Mouse (Mus musculus): ENCODE data around the gene Eif3i. TPM values are rescaled to one million over a fixed set of nuclear protein-coding genes. Genes with fewer than 3 reads are reported as not detected.

Eif3i gene
- total RNA-seq (2021): 100 to 1,000 TPM; 132 to 136 TPM
- long read RNA-seq, experiment 1, transcript Eif3i-201 (11 exons, 1,123 nt): major isoform, 60 of 87 reads
- long read RNA-seq, experiment 1, partial matches to known transcripts: 24 of 87 reads
- long read RNA-seq, experiment 1, other reads (novel, unspliced or antisense): 3 of 87 reads
- long read RNA-seq, experiment 2, transcript Eif3i-201 (11 exons, 1,123 nt): major isoform, 48 of 71 reads
- long read RNA-seq, experiment 2, partial matches to known transcripts: 19 of 71 reads
- long read RNA-seq, experiment 2, other reads (novel, unspliced or antisense): 4 of 71 reads

- DNase-seq (ENCODE audit: low spot score): peak; percentile 81
Measured at GRCm38 (mm10) chr4:129600233-129601158, at the start of gene Eif3i, which contains the start of gene Tmem234. Gene Eif3i, minus strand, starts transcription at chr4:129600648. Gene Tmem234, plus strand, starts transcription at chr4:129600668.

DNA sequence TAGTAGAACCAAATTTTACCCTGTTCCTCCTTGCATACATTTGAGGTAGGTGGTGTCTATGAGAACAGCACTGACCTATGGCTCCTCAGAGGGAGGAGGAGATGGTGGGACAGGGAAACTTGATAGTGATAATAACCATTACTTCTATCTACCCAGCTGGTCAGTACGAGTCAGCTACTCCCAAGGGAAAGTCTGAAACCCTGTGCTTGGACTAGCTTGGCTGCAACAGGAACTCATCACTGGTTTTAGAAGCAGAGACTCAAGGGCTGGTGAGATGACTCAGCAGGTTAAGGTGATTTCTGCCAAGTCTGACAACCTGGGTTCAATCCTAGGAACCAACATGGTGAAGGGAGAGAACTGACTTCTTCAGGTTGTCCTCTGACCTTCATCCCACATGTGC is 48.2 kb upstream of the Eif3i start:
- no peak for DNase-seq (ENCODE audit: low spot score)

- DNase-seq (ENCODE audit: low spot score): no peak
Measured at GRCm38 (mm10) chr4:129645204-129645603, 44.8 kb upstream of the Eif3i start.

- DNase-seq (ENCODE audit: low spot score): peak; percentile 13
Measured at GRCm38 (mm10) chr4:129641756-129642155, 41.3 kb upstream of the Eif3i start.

GRCm38 (mm10) chr4:129640638-129641467 is 40.4 kb upstream of the Eif3i start, which contains the start of gene Txlna:
Gene Txlna, minus strand, starts transcription at chr4:129641065.
- DNase-seq (ENCODE audit: low spot score): peak; percentile 97

DNA sequence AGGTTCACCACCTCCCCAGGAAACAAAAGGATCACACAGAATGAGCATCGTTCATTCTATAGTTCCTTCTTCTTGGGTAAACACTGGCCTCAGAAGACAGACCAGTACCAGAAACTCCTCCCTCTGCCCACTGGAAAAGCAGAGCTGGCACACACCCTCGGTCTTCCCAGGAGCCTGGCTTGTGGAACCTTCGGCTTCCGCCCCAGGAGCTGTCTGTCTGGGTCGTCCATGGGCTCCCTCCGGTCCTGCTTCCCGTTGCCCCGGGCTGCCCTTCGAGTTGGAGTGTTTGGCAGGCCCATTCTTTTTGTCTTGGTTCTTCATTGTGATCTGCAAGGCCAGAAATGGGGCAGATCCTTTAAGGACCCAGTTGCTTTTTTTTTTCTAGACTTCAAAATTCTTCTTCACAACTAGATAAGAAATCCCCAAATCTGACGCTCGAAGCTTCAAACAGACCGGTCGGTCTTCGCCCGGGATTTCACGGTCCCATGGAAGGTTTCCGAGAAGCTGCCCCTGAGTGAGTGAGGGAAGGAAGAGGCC is 39.7 kb upstream of the Eif3i start:
- DNase-seq (ENCODE audit: low spot score): peak; percentile 14

- no peak for DNase-seq (ENCODE audit: low spot score)
Measured at GRCm38 (mm10) chr4:129639221-129639620, 38.8 kb upstream of the Eif3i start.

DNA sequence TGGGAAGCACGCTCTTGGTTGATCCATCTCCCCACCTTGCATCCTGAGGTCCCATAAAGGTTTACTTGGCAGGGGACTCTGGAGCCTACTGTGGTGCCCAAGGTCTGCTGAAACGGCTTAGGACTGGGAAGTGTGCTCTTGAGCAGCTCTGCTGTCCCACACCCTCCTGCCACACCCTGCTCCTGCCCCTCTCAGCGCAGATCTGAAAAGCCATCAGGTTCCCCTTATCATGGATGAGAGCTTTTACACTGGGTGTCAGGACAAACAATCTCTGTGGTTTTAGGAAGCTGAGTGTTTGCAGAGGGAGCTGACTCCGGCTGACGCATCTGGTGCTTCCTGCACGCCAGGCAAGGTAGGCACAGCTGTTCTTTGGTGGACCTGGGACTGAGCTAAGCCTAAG is 33.4 kb upstream of the Eif3i start:
- DNase-seq (ENCODE audit: low spot score): no peak

DNA sequence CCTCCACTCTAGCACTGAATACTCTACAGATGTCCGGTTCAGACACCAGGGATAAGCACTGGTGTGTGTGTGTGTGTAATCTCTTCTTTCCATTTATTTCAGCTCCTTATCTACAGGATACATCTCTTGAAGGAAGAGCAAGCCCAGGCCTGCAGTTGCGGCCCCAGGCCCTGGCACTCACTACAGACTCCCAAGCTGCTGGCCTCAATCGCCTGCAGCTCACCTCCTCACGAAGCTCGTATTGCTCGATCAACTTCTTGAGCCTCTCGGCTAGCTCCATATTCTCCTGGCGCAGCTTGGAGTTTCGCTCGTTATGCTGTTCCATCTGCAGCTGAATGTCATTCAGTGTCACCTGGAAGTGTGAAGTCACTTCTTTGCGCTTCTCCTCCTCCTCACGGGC is 31.4 kb upstream of the Eif3i start:
- no peak for DNase-seq (ENCODE audit: low spot score)

DNA sequence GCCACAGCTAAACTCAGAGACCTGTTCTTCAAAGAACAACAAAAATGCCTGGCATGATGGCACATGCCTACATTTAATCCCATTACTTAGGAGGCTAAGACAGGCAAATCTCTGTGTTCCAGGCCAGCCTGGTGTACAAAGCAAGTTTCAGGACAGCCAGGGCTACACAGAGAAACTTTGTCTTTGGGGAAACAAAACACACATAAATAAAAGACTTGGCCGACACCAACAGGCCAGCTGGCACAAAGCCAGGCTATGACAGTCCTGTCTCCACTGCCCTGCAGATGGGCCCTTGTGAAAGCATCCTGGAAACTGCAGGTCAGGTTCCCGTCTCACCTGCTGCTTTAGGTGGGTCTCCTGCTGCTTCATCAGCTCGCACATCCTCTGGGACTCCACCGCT is 30.5 kb upstream of the Eif3i start:
- DNase-seq (ENCODE audit: low spot score): no peak

GRCm38 (mm10) chr4:129626035-129626434 is 25.6 kb upstream of the Eif3i start:
- DNase-seq (ENCODE audit: low spot score): no peak

GRCm38 (mm10) chr4:129625496-129625895 is 25.0 kb upstream of the Eif3i start:
- DNase-seq (ENCODE audit: low spot score): no peak

GRCm38 (mm10) chr4:129625029-129625370 is 24.6 kb upstream of the Eif3i start:
- no peak for DNase-seq (ENCODE audit: low spot score)

DNA sequence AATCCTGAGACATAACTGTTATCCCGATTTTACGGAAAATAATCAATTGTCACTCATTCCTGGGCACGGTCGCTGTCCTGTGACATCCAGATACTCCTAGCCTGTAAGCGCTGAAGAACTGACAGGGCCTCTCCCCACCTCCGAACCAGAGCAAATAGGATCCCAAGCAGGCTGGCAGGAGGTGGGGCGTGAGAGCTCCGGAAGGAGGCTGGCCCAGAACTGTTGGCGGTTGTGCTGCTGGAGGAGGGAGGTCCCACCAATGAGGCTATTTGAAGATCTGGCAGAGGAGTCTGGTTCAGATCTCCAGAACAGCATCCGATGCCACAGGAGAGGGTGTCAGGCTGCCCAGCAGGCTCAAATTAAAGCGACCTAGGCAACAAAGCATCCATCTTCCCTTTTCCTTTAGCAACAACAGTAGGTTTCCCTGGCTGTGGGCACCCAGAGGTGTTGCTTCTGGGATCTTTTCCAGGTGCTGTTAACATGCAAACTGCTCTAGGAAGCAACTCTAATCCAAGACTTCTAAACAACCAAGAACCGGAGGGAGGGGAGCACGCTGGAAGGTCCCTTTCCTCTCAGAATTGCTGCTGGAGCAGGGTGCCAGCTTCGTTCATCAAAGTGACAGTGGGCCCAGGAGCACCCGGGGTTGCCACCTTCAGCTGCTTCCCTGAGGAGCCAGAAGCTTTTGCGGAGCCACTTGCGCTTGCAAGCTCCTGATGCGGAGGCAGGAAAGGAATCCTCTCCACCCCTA is 24.0 kb upstream of the Eif3i start:
- peak; percentile 90 for DNase-seq (ENCODE audit: low spot score)

GRCm38 (mm10) chr4:129623681-129624091 is 23.2 kb upstream of the Eif3i start, which contains the start of gene Ccdc28b:
Gene Ccdc28b, minus strand, starts transcription at chr4:129623947.
- peak; percentile 64 for DNase-seq (ENCODE audit: low spot score)

DNA sequence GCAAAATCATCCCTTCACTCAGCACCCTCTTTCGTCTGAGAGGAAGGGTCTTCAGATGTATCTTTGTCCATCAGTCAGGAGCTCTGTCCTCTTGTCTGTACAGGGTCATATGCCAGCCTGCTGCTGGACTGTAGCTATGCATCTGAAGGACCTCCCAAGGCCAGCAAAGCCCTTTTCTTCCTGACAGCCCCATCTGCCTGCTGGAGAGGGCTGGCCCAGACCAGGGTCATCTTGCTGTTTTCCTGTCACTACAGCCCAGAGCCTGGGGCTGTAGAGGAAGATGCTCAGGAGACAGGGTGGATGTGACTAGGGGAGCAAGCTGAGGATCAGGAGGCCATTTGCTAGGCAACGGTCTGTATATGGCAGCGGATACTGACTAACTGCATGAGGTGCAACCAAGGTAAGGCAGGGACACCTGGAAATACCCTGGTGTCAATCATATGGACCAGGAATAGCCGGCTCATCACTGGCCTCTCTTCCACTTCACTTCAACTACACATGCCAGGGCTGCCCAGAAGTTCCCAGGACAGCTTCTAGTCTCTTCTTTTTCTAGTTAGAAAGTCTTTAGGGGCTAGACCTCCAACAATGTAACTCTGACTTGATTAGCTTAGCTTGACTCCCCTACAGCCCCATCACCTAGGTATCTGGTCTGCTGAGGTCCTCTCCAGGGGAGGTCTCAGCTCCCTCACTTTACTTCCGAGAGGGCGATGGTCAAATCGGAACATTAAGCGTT is 22.5 kb upstream of the Eif3i start:
- no peak for DNase-seq (ENCODE audit: low spot score)

- DNase-seq (ENCODE audit: low spot score): no peak
Measured at GRCm38 (mm10) chr4:129622120-129622802, 21.8 kb upstream of the Eif3i start.

- peak; percentile 55 for DNase-seq (ENCODE audit: low spot score)
Measured at GRCm38 (mm10) chr4:129621283-129621841, 20.9 kb upstream of the Eif3i start.

Measured in gastrocnemius, adult 18-20 months (tissue).